Mouse (Mus musculus): ENCODE measurements around the gene Cenpm.

The Cenpm gene

GRCm38 (mm10) chr15:82243311-82243710 lies 1.2 kb downstream of the Cenpm start:
- DNase-seq, result no peak

- peak; percentile 88 for DNase-seq
Observed at GRCm38 (mm10) chr15:82236565-82236964, 8.0 kb downstream of the Cenpm start.

- DNase-seq, result no peak
Observed at GRCm38 (mm10) chr15:82235661-82236060, 8.9 kb downstream of the Cenpm start.

- DNase-seq, result no peak
Observed at GRCm38 (mm10) chr15:82232651-82233050, 11.9 kb downstream of the Cenpm start.

- DNase-seq, result no peak
Observed at GRCm38 (mm10) chr15:82231591-82232378, 12.8 kb downstream of the Cenpm start.

- DNase-seq, result no peak
Observed at GRCm38 (mm10) chr15:82231100-82231499, 13.4 kb downstream of the Cenpm start.

GRCm38 (mm10) chr15:82230098-82230611 lies 14.4 kb downstream of the Cenpm start:
- DNase-seq, result no peak

- DNase-seq, result no peak
Observed at GRCm38 (mm10) chr15:82229542-82230045, 15.0 kb downstream of the Cenpm start.

- no peak for DNase-seq
Observed at GRCm38 (mm10) chr15:82225769-82226168, 18.8 kb downstream of the Cenpm start.

GRCm38 (mm10) chr15:82224602-82225215 lies 19.8 kb downstream of the Cenpm start:
- DNase-seq, result no peak

- DNase-seq, result peak; percentile 73
Observed at GRCm38 (mm10) chr15:82223657-82224601, 20.6 kb downstream of the Cenpm start, which contains the start of gene Tnfrsf13c. Gene Tnfrsf13c, minus strand, starts transcription at chr15:82224369.

- no peak for DNase-seq
Observed at GRCm38 (mm10) chr15:82223251-82223650, 21.3 kb downstream of the Cenpm start.

- DNase-seq, result no peak
Observed at GRCm38 (mm10) chr15:82221104-82221860, 23.3 kb downstream of the Cenpm start.

- no peak for DNase-seq
Observed at GRCm38 (mm10) chr15:82220003-82220675, 24.4 kb downstream of the Cenpm start.

- no peak for DNase-seq
Observed at GRCm38 (mm10) chr15:82218778-82219666, 25.5 kb downstream of the Cenpm start.

GRCm38 (mm10) chr15:82217980-82218379 lies 26.6 kb downstream of the Cenpm start:
- DNase-seq, result no peak

- DNase-seq, result no peak
Observed at GRCm38 (mm10) chr15:82217039-82217438, 27.5 kb downstream of the Cenpm start.

- no peak for DNase-seq
Observed at GRCm38 (mm10) chr15:82216142-82216827, 28.3 kb downstream of the Cenpm start.

GRCm38 (mm10) chr15:82215332-82216046 lies 29.1 kb downstream of the Cenpm start:
- DNase-seq, result no peak

Data from thymus, postnatal 4 days (tissue).